Mouse (Mus musculus) embryonic facial prominence, embryonic 14.5 days (tissue): ENCODE measurements at regions not wholly inside any gene's neighbourhood (a gene's known extent, or its start where the extent isn't known, plus 50 kb on each side); places are given as distances from the start of the nearest gene placed in this dataset.
"Not testable (repeated sequence)": the region's sequence is repeated elsewhere in the genome, so short reads cannot be mapped to it uniquely, and the experiment has no call there.

Source experiments
- ATAC-seq: fragments of 200-750 bp; cut with Nextera tagmentation; 2 replicates; pipeline ENCODE4 v1.8.0; 2017; ENCODE audit warnings: low read depth, moderate number of reproducible peaks, moderate TSS enrichment
- DNase-seq: peaks from one replicate; pipeline ENCODE4 v3.0.0-alpha.2; 2015; ENCODE audit warnings: low spot score
- H3K27ac ChIP-seq: fragments of 300-500 bp; sonication (generic); replicated peaks from 2 replicates; pipeline ENCODE4 v1.5.1; 2014; ENCODE audit warnings: low read depth, mild to moderate bottlenecking, low read length, moderate library complexity
- H3K27me3 ChIP-seq: fragments of 300-500 bp; sonication (generic); replicated peaks from 2 replicates; pipeline ENCODE4 v1.6.1; 2014; ENCODE audit warnings: low read length; ENCODE audit not compliant: control insufficient read depth, insufficient read depth
- H3K36me3 ChIP-seq: fragments of 300-500 bp; sonication (generic); 2 replicates; pipeline ENCODE4 v1.6.1; 2014; ENCODE audit warnings: low read length, mixed read lengths; ENCODE audit not compliant: control insufficient read depth, insufficient read depth
- H3K4me1 ChIP-seq: fragments of 300-500 bp; sonication (generic); 2 replicates; pipeline ENCODE4 v1.6.1; 2014; ENCODE audit warnings: antibody characterized with exemption, low read length; ENCODE audit not compliant: control insufficient read depth, insufficient read depth
- H3K4me2 ChIP-seq: fragments of 300-500 bp; sonication (generic); 2 replicates; pipeline ENCODE4 v1.6.1; 2014; ENCODE audit warnings: low read depth, mild to moderate bottlenecking, low read length, moderate library complexity, mixed read lengths
- H3K4me3 ChIP-seq: fragments of 300-500 bp; sonication (generic); 2 replicates; pipeline ENCODE4 v1.5.1; 2014; ENCODE audit warnings: low read depth, mild to moderate bottlenecking, low read length
- H3K9ac ChIP-seq: fragments of 300-500 bp; sonication (generic); 2 replicates; pipeline ENCODE4 v1.6.1; 2014; ENCODE audit warnings: low read depth, mild to moderate bottlenecking, low read length, moderate library complexity, mixed read lengths
- H3K9me3 ChIP-seq: fragments of 300-500 bp; sonication (generic); 2 replicates; pipeline ENCODE4 v1.6.1; 2016; ENCODE audit warnings: low read length; ENCODE audit not compliant: control insufficient read depth
- whole genome bisulfite sequencing: fragments of 180-500 bp; shearing (Covaris S2); extraction: QIAGEN DNeasy Blood & Tissue Kit; methylation state at CpG from one replicate; pipeline ENCODE4 v1.1.7; 2014; 5-methylcytosine and 5-hydroxymethylcytosine counted together

DNA sequence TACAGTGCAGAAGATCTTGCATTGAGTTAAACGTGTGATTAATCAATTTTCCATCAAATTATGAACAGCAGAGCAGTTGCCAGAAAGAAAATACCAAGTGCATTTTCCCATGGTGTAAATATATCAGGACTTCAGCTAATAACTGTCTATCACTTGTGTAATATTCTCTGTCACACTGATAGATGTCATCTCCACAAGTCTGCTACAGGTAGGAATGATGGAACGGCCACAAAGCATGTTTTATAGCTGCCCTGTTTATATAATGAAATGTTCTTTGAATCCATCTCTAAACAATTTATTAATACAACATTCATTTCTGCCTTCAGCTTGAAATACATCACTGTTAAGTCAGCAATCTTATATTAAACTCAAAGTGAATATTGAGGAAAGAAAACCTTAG, 272.9 kb upstream of the Zic4 start:
- Histone ChIP-seq H3K4me1 (no peaks in the 10 kb centered on the region), H3K9me3 (no peaks in the 10 kb centered on the region), H3K9ac (no peak overlapping the region), H3K27me3 (no peaks in the 10 kb centered on the region), H3K27ac (no peak overlapping the region), H3K4me2 (no peak overlapping the region), H3K4me3 (no peak overlapping the region), H3K36me3 (no peaks in the 10 kb centered on the region)
- ATAC-seq (no peak), DNase-seq (no peak)
- WGBS, result 62% methylated on average over 2 of the region's 2 CpGs

DNA sequence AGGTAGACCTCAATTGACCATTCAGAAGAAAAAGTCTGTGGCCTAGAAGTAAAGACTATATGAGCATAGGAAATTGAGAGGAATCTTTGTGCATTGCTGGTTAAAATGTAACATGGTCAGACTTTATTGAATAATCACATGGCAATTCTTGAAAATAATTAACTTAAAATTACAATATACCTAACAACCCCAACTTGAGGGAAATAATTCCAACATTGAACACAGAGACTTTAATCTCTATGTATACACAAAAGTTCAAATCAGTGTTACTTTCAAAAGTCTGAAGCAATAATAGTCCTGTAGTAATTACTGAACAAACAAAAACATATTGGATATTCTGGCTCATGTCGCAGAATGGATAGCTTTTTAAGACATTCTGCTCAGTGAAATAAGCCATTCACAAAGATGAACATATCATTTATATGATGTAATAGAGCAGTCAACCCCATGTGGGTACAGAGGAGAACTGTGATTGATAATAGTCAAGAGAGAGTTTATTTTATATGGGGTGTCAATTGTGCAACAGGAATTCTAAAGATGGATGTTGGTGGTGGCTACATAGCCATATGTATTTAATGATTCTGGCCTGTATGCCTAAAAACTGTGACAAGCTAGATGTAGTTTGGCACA, 270.7 kb upstream of the Zic4 start:
- Histone ChIP-seq H3K4me2 (no peak overlapping the region), H3K27me3 (no peaks in the 10 kb centered on the region), H3K4me1 (no peaks in the 10 kb centered on the region), H3K9ac (no peak overlapping the region), H3K36me3 (no peaks in the 10 kb centered on the region), H3K4me3 (no peak overlapping the region), H3K9me3 (no peaks in the 10 kb centered on the region), H3K27ac (no peak overlapping the region)
- DNase-seq (no peak), ATAC-seq (no peak)
- 83% methylated on average over 1 of the region's 1 CpGs for WGBS

DNA sequence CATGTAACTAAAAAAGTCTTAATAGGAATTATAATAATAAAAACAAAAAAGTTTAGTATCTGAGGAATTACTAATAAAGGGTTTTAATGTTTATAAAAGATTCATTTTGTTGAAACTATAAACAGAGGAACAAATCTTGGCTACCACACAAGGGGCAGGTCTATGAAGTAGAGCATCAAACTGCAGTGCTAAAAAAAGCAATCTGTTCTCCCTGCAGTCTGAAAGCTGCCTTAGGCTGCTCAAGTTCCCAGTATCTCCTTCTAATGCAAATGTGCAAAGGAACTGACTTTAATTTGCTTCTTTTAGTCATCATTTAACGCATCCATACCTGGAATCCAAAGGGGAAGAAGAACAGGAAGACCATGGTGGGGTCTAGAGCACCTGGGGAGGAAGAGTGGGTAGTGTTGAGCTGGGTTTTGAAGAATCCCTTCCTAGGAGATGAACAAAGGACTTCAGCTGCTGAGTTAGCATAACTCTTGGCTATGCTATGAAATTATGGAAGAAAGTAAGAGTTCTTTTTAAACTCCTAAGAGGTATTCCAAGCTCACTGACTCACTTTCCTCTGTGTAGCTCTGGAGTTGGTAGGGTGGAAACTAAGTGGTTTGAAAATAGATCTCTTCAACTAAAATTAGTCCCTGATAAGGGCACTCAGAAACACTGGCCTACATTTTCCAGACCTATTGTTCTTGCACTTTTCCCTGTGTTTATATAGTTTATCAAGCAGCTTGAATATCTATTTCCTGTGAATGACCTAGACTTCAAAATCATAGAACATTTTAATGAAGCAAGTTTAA, 260.4 kb upstream of the Zic4 start:
- Histone ChIP-seq H3K4me2 (no peak overlapping the region), H3K36me3 (no peaks in the 10 kb centered on the region), H3K4me1 (no peaks in the 10 kb centered on the region), H3K27me3 (no peaks in the 10 kb centered on the region), H3K27ac (no peak overlapping the region), H3K4me3 (no peak overlapping the region), H3K9ac (no peak overlapping the region), H3K9me3 (no peaks in the 10 kb centered on the region)
- DNase-seq, result no peak
- 46% methylated on average over 1 of the region's 1 CpGs for WGBS
- no peak for ATAC-seq

DNA sequence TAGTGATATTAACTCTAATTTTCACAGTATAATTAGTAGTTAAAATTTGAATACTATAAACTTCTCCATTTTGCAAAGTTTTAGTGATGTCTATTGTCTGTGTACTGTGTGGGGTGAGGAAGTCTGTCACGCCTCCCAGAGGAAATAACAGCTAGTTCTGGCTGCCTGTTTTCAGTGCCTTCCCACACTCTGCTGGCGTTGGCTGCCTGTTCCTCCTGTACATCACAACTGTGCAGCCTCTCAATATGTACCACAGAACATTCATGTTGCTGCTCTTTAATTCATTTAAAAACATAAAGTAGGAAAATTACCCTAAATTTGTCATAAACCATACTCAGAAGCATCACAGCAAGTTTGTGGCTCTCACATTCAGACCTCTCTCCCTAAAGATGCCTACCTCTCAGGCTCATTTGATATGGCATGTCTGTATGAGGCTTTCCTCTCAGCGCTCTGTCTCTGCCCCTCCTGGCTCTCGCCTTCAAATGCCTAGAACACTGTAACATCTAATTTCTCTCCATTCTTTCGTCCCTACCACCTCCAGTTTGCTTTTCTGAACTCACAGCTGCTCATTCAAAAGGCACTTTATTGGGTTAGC, 239.7 kb upstream of the Zic4 start:
- WGBS, result 72% methylated on average over 5 of the region's 5 CpGs
- no peak overlapping the region for H3K4me2 ChIP-seq
- no peak for DNase-seq
- no peaks in the 10 kb centered on the region for H3K9me3 ChIP-seq
- H3K4me3 ChIP-seq, result no peak overlapping the region
- H3K9ac ChIP-seq, result no peak overlapping the region
- no peaks in the 10 kb centered on the region for H3K27me3 ChIP-seq
- H3K27ac ChIP-seq, result no peak overlapping the region
- H3K36me3 ChIP-seq, result no peaks in the 10 kb centered on the region
- no peak for ATAC-seq
- H3K4me1 ChIP-seq, result no peaks in the 10 kb centered on the region

DNA sequence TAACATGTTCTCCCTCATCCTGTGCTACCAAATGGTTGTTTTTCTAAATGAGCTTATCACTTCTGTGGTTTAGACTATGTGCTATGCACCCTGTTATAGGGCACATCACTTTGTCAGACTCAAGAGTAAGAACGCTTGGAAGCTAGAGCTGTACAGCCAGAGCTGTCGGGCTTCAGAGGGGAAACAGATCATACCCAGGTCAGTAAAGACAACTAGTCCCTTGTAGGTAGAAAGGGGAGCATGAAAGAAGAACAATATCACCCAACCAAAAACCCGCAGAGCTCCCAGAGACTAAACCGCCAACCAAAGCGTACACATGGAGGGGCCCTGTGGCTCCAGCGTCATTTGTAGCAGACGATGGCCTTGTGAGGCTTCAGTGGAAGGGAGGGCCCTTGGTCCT, 239.0 kb upstream of the Zic4 start:
- H3K9ac ChIP-seq, result no peak overlapping the region
- DNase-seq, result no peak
- H3K4me2 ChIP-seq, result no peak overlapping the region
- H3K9me3 ChIP-seq, result no peaks in the 10 kb centered on the region
- no peaks in the 10 kb centered on the region for H3K4me1 ChIP-seq
- H3K27ac ChIP-seq, result no peak overlapping the region
- 77% methylated on average over 7 of the region's 7 CpGs for WGBS
- H3K4me3 ChIP-seq, result no peak overlapping the region
- no peak for ATAC-seq
- no peaks in the 10 kb centered on the region for H3K36me3 ChIP-seq
- no peaks in the 10 kb centered on the region for H3K27me3 ChIP-seq

DNA sequence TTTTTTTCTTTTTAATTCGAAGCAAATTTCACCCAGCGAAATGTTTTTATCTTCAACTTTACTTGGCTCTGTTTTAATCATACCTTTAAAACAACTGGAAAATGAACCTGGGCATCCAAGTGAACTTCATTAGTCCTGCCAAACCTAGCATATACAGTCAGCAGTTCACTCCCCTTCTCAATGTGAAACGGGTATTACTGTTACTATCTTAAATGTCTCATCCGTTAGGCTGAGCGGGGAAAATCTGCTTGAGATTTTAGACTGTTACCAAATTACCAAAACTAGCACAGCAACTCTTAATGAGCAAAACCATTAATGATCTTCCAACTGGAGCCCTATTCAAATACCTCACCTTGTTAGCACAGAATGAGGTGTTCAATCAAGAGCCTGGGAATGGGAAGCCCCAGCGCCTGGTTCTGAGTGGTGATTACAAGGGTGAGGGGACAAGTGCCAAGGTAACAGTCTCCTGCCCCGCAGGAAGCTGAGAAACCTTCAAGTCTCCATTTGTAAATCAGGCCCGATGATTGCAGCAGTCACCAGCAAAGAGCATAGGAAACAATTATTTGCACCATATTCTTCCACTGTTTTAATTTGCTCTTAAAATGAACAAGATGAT, 235.5 kb upstream of the Zic4 start:
- ATAC-seq (no peak), DNase-seq (no peak)
- Histone ChIP-seq H3K4me2 (no peak overlapping the region), H3K9me3 (no peaks in the 10 kb centered on the region), H3K36me3 (no peaks in the 10 kb centered on the region), H3K9ac (no peak overlapping the region), H3K27me3 (no peaks in the 10 kb centered on the region), H3K4me3 (no peak overlapping the region), H3K27ac (no peak overlapping the region), H3K4me1 (0 out of 2 replicates have a peak, but pooled peaks cover 4% of the 10 kb centered on the region)
- WGBS, result 62% methylated on average over 8 of the region's 8 CpGs

DNA sequence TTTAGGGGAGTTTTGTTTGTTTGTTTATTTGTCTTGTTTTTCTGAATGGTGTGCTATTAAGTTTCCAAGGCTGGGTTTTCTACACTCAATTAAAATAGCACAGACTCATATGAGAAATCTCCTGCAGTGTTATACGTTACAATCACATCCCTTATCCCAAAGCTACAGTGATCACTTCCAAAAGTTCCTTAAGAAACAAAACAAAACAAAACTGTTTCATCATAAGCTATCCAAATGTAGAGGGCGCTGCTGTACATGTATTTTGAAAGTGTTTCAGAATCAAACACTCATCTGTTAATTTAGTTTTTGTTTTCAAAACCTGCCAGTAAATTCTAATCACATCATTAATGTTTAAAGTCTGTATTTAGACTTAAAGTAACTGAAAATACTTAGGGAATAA, 233.7 kb upstream of the Zic4 start:
- not testable (repeated sequence) for ATAC-seq, H3K27me3 ChIP-seq, H3K27ac ChIP-seq, H3K4me3 ChIP-seq, H3K36me3 ChIP-seq, DNase-seq, H3K9ac ChIP-seq, H3K4me2 ChIP-seq, H3K9me3 ChIP-seq, H3K4me1 ChIP-seq
- 53% methylated on average over 2 of the region's 2 CpGs for WGBS

DNA sequence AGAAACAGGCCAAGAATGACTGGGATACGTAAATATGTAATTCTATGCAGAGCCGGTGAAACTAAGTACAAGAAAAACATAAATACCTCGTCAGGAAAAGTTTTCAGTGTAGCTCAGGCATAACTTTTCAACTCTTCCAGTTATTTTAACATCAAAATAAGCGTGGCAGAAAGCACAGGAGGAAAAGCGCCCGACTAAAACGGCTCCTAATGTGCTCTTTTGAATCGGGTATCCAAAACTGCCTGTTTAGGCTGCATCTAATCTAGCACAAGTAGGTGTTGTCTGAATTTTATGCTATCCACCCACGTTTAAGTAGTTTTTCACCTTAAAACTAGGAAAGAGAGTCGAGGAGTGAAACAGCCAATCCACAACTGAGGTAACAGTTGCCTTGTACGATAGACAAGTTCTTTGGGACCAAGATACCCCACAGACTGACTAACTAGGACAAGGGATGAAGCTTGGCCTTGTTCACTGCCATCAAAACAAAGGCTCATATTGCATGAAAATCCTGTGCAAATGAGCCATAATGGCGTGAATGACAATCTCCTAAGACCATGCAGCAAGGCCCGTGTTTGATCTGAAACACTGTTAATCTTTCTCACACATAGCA, 232.0 kb upstream of the Zic4 start:
- H3K9me3 ChIP-seq, result no peaks in the 10 kb centered on the region

More for the DNA sequence above, 232.0 kb upstream of the Zic4 start:
- ATAC-seq (no peak), DNase-seq (peak; percentile 6)
- no peaks in the 10 kb centered on the region for H3K27me3 ChIP-seq
- no peak overlapping the region for H3K4me3 ChIP-seq
- H3K36me3 ChIP-seq, result no peaks in the 10 kb centered on the region
- 0 out of 2 replicates have a peak, but pooled peaks cover 4% of the 10 kb centered on the region for H3K4me1 ChIP-seq
- no peak overlapping the region for H3K27ac ChIP-seq
- H3K9ac ChIP-seq, result no peak overlapping the region
- 57% methylated on average over 13 of the region's 13 CpGs for WGBS
- no peak overlapping the region for H3K4me2 ChIP-seq
